Comparison of ENCODE assay signal across 9 mouse cellular contexts in the genomic region with DNA sequence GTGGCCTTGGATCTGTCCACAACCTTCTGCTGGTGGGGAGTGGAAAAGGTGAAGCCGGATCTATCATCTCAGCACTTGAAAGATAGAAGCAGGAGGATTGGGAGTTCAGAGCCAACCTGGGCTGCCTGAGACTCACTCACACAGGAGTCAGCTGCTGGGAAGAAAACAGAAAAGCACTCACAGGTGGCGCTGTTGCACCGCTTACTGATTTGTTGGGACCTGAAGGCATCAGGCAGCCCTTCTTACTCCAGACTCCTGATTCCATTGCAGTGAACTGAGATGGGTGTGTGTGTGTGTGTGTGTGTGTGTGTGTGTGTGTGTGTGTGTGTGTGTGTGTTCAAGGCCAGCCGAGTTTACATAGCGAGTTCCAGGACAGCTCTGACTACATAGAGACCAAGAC. TPM values are rescaled to one million over a fixed set of nuclear protein-coding genes. Genes with fewer than 3 reads are reported as not detected.
DNase-seq lines count a peak whose midpoint lies in the region; ATAC-seq and TF ChIP-seq lines count a peak whose summit lies in the region.
"Had no signal": no experiment of that assay in that cellular context is flagged by ENCODE, and none has a peak within 500 bp of the region (broad histone marks: within the 10 kb centered on the region; RNA-seq: fewer than 3 reads in every experiment).

No protein-coding gene starts in this region.

- no peaks in the 10 kb centered on the region for H3K4me1 ChIP-seq in kidney, embryonic 16.5 days (ENCODE audit: insufficient read depth, low read length)
- H3K4me1 ChIP-seq in kidney, postnatal 0 days (replicated peaks; ENCODE audit: insufficient read depth, low read length) = no peaks in the 10 kb centered on the region
- no peaks in the 10 kb centered on the region for H3K4me1 ChIP-seq in liver, embryonic 14.5 days (replicated peaks; ENCODE audit: control insufficient read depth in 2 of 2, insufficient read depth in 2 of 2, low read length in 1 of 2)
- H3K4me1 ChIP-seq: embryonic facial prominence, embryonic 15.5 days had no signal

- H3K9me3 ChIP-seq in kidney, embryonic 16.5 days (ENCODE audit: low read length) = no peaks in the 10 kb centered on the region
- H3K9me3 ChIP-seq in kidney, postnatal 0 days (replicated peaks; ENCODE audit: low read length) = no peaks in the 10 kb centered on the region
- no peaks in the 10 kb centered on the region for H3K9me3 ChIP-seq in liver, embryonic 14.5 days (ENCODE audit: control insufficient read depth, low read length)
- H3K9me3 ChIP-seq: embryonic facial prominence, embryonic 15.5 days had no signal

- ATAC-seq in kidney, embryonic 16.5 days (ENCODE audit: low FRiP score, low TSS enrichment) = no peak
- no peak for ATAC-seq in kidney, postnatal 0 days (replicated peaks; ENCODE audit: low FRiP score, low read depth)
- ATAC-seq in liver, embryonic 14.5 days (ENCODE audit: insufficient read depth) = no peak

- no peak for TF ChIP-seq EP300 in liver, embryonic 14.5 days (IDR thresholded peaks at IDR 0.05; ENCODE audit: low read depth)

- H3K9ac ChIP-seq in kidney, embryonic 16.5 days (replicated peaks; ENCODE audit: low read length) = no peak overlapping the region
- H3K9ac ChIP-seq in kidney, postnatal 0 days (ENCODE audit: low read depth, low read length) = no peak overlapping the region
- H3K9ac ChIP-seq in liver, embryonic 14.5 days (replicated peaks) = no peak overlapping the region
- H3K9ac ChIP-seq: embryonic facial prominence, embryonic 15.5 days had no signal

- TF ChIP-seq CTCF in kidney, postnatal 0 days (IDR thresholded peaks at IDR 0.05; ENCODE audit: low read depth) = peak; percentile 78
- peak; percentile 75 for TF ChIP-seq CTCF in liver, embryonic 14.5 days (IDR thresholded peaks at IDR 0.05; ENCODE audit: low read depth)

- H3K27me3 ChIP-seq in kidney, embryonic 16.5 days (ENCODE audit: insufficient read depth, low read length) = no peaks in the 10 kb centered on the region
- no peaks in the 10 kb centered on the region for H3K27me3 ChIP-seq in kidney, postnatal 0 days (ENCODE audit: insufficient read depth, low read length)
- no peaks in the 10 kb centered on the region for H3K27me3 ChIP-seq in liver, embryonic 14.5 days (ENCODE audit: control insufficient read depth, insufficient read depth, low read length)
- H3K27me3 ChIP-seq: embryonic facial prominence, embryonic 15.5 days had no signal

- no peak overlapping the region for H3K4me2 ChIP-seq in kidney, embryonic 16.5 days (replicated peaks; ENCODE audit: low read depth, low read length)
- no peak overlapping the region for H3K4me2 ChIP-seq in kidney, postnatal 0 days (ENCODE audit: low read length)
- no peak overlapping the region for H3K4me2 ChIP-seq in liver, embryonic 14.5 days (ENCODE audit: low read depth)
- H3K4me2 ChIP-seq: embryonic facial prominence, embryonic 15.5 days had no signal

- peak; percentile 75 for DNase-seq in kidney, adult 18-20 months
- peak; percentile 35 for DNase-seq in adrenal gland, adult 8-10 months
- peak; percentile 32 for DNase-seq in fibroblast of lung, adult 2 months (ENCODE audit: low read depth)
- peak; percentile 66 for DNase-seq in kidney, postnatal 0 days (ENCODE audit: low spot score)
- DNase-seq in liver, embryonic 14.5 days (ENCODE audit: low read depth in 3 of 3, low spot score in 3 of 3) = no peak
- peak; percentile 86 to 88 for DNase-seq in right cerebral cortex, adult 2 months (ENCODE audit: low spot score in 2 of 2)
- peak; percentile 44 for DNase-seq in urinary bladder, adult 2 months (ENCODE audit: low spot score)

- no peak overlapping the region for H3K27ac ChIP-seq in kidney, embryonic 16.5 days (ENCODE audit: low read length)
- H3K27ac ChIP-seq in kidney, postnatal 0 days = no peak overlapping the region
- no peak overlapping the region for H3K27ac ChIP-seq in liver, embryonic 14.5 days
- H3K27ac ChIP-seq: embryonic facial prominence, embryonic 15.5 days had no signal

- WGBS in kidney, embryonic 16.5 days = 86% methylated on average over 5 of the region's 5 CpGs
- 90% methylated on average over 5 of the region's 5 CpGs for WGBS in kidney, postnatal 0 days
- WGBS in liver, embryonic 14.5 days (ENCODE audit: insufficient replicate concordance) = 84% methylated on average over 5 of the region's 5 CpGs

- H3K4me3 ChIP-seq in kidney, embryonic 16.5 days (ENCODE audit: low read length) = no peak overlapping the region
- no peak overlapping the region for H3K4me3 ChIP-seq in kidney, postnatal 0 days (replicated peaks; ENCODE audit: low read depth, low read length)
- H3K4me3 ChIP-seq in liver, embryonic 14.5 days (ENCODE audit: insufficient read depth in 1 of 2, low read depth in 2 of 2, low read length in 2 of 2) = no peak overlapping the region
- H3K4me3 ChIP-seq: embryonic facial prominence, embryonic 15.5 days had no signal

- H3K36me3 ChIP-seq in kidney, embryonic 16.5 days (ENCODE audit: insufficient read depth, low read length) = peaks cover 75% of the 10 kb centered on the region
- H3K36me3 ChIP-seq in kidney, postnatal 0 days (ENCODE audit: insufficient read depth, low read length) = peaks cover 63% of the 10 kb centered on the region
- H3K36me3 ChIP-seq in liver, embryonic 14.5 days (replicated peaks; ENCODE audit: control insufficient read depth, insufficient read depth, low read depth) = peaks cover 80% of the 10 kb centered on the region

RNA-seq across cellular contexts. Expression of a gene that starts 8.6 kb away (rescaled TPM):
- 108 and 109 TPM in 2 replicates for polyA plus RNA-seq in kidney, embryonic 16.5 days (2015; fragmentation: Nextera tagmentation; extraction: Ambion mirVana)
- total RNA-seq in adrenal gland, adult 8-10 months (2022) = 10 to 100 TPM; 11.4 to 17.0 (median 12.4) TPM
- polyA plus RNA-seq in kidney, postnatal 0 days (2015; fragmentation: Nextera tagmentation; extraction: Ambion mirVana) = 60.0 and 65.7 TPM in 2 replicates
- polyA plus RNA-seq in liver, embryonic 14.5 days (2012; rRNA removed) = 43.2 and 55.6 TPM in 2 replicates
- polyA plus RNA-seq in liver, embryonic 14.5 days (2014; fragmentation: Nextera tagmentation; extraction: Ambion mirVana) = 95.7 and 104 TPM in 2 replicates
- 13.3 and 16.8 TPM in 2 replicates for polyA plus RNA-seq in urinary bladder, adult 2 months (2012; rRNA removed)

RNA-seq across cellular contexts. Expression of a gene that starts 19.4 kb away (rescaled TPM):
- 0.92 and 1.1 TPM in 2 replicates for polyA plus RNA-seq in kidney, embryonic 16.5 days (2015; fragmentation: Nextera tagmentation; extraction: Ambion mirVana)
- 1 to 10 TPM; 2.1 to 5.9 (median 3.2) TPM for total RNA-seq in adrenal gland, adult 8-10 months (2022)
- 1.0 TPM in 2 replicates for polyA plus RNA-seq in kidney, postnatal 0 days (2015; fragmentation: Nextera tagmentation; extraction: Ambion mirVana)
- polyA plus RNA-seq in liver, embryonic 14.5 days (2012; rRNA removed) = 2.0 and 2.3 TPM in 2 replicates
- 2.5 and 2.6 TPM in 2 replicates for polyA plus RNA-seq in liver, embryonic 14.5 days (2014; fragmentation: Nextera tagmentation; extraction: Ambion mirVana)
- polyA plus RNA-seq in urinary bladder, adult 2 months (2012; rRNA removed) = 5.0 and 7.6 TPM in 2 replicates

RNA-seq across cellular contexts. Expression of a gene that starts 19.7 kb away (rescaled TPM):
- 9.3 and 11.6 TPM in 2 replicates for polyA plus RNA-seq in kidney, embryonic 16.5 days (2015; fragmentation: Nextera tagmentation; extraction: Ambion mirVana)
- total RNA-seq in adrenal gland, adult 8-10 months (2022) = 1 to 10 TPM; 1.4 to 5.1 (median 3.1) TPM
- polyA plus RNA-seq in kidney, postnatal 0 days (2015; fragmentation: Nextera tagmentation; extraction: Ambion mirVana) = 9.0 and 9.5 TPM in 2 replicates
- polyA plus RNA-seq in liver, embryonic 14.5 days (2012; rRNA removed) = 0.92 and 1.1 TPM in 2 replicates
- polyA plus RNA-seq in liver, embryonic 14.5 days (2014; fragmentation: Nextera tagmentation; extraction: Ambion mirVana) = 1.2 and 1.3 TPM in 2 replicates
- 24.0 and 26.4 TPM in 2 replicates for polyA plus RNA-seq in urinary bladder, adult 2 months (2012; rRNA removed)

RNA-seq across cellular contexts. Expression of a gene that starts 44.4 kb away (rescaled TPM):
- polyA plus RNA-seq in kidney, embryonic 16.5 days (2015; fragmentation: Nextera tagmentation; extraction: Ambion mirVana) = 4.7 and 7.3 TPM in 2 replicates
- 1 to 10 TPM; 5.9 to 7.3 (median 6.6) TPM for total RNA-seq in adrenal gland, adult 8-10 months (2022)
- polyA plus RNA-seq in kidney, postnatal 0 days (2015; fragmentation: Nextera tagmentation; extraction: Ambion mirVana) = 4.2 and 4.4 TPM in 2 replicates
- polyA plus RNA-seq in liver, embryonic 14.5 days (2012; rRNA removed) = 1.9 and 2.1 TPM in 2 replicates
- 3.3 and 3.5 TPM in 2 replicates for polyA plus RNA-seq in liver, embryonic 14.5 days (2014; fragmentation: Nextera tagmentation; extraction: Ambion mirVana)
- polyA plus RNA-seq in urinary bladder, adult 2 months (2012; rRNA removed) = 3.9 and 6.0 TPM in 2 replicates

Comparison
In these comparisons a context has a peak if more than half of its experiments do, and no peak if none do; other contexts are left out.
1. DNase-seq: peak in kidney, adult 18-20 months (single experiment), adrenal gland, adult 8-10 months (single experiment), fibroblast of lung, adult 2 months (single experiment), kidney, postnatal 0 days (single experiment), right cerebral cortex, adult 2 months (2 of 2) and urinary bladder, adult 2 months (single experiment); none in liver, embryonic 14.5 days (0 of 3).